Mouse (Mus musculus) adrenal gland, adult 10 weeks (tissue): ENCODE results near the gene Ubxn10. TPM values are rescaled to one million over a fixed set of nuclear protein-coding genes. Genes with fewer than 3 reads are reported as not detected.

Experiments used
- polyA plus RNA-seq: library from polyadenylated mRNA; stranded (reverse); fragments of 350-450 nt; fragmentation: Illumina TruSeq; extraction: RNeasy Lipid Tissue Mini Kit (QIAGEN cat#74804); gene quantifications from one replicate; pipeline ENCODE4 v1.2.3, GENCODE M21; 2014; ENCODE audit warnings: low read depth, low replicate concordance

Ubxn10 gene
- polyA plus RNA-seq = 0.47 TPM

GRCm38 (mm10) chr4:138737031-138737430, at the start of gene Ubxn10:
Gene Ubxn10, minus strand, starts transcription at chr4:138737167.

DNA sequence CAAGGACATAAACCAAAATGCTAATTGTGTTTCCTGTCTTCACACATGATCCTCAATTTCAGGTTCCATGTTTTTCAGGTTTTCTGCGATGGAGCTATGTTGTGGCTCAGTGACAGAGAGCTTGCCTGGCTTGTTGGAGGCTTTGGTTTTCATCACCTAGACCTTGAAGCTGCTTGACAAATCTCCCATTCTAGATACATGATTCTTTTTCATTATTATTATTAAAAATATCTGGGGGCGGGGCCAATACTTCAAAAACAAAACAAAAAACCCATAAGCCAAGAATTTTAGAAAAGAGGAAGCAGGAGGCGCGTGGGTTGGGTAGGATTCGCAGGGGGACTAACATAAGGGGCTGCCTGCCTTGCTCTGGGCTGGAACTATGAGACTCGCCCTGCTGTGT, 38.5 kb upstream of the Ubxn10 start, which contains the start of gene Pla2g2d:
Pla2g2d (plus strand) TSS at position 301 of the 400 bp plus-strand sequence.

DNA sequence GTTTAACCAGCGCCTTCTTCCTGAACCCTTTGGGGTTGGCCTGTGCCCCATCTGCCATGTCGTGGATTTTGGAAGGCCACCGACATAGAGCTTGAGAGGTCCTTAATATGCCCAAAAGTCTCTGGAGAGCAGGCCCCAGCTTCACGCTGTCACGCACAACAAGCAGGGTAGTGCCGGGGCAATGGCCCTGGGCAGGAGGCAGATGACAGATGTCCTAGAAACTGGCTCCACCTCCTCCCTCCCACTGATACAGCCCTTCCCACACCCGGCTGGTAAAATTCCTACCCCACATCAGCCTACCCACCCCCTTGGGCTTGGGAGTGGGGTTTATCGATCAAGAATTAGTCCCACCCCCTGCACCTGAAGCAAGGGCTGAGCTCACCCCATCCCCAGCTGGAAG, 20.4 kb upstream of the Ubxn10 start, which contains the start of gene Pla2g2f:
Pla2g2f (minus strand) TSS at position 211 of the 400 bp plus-strand sequence.

GRCm38 (mm10) chr4:138724354-138725126, 12.4 kb downstream of the Ubxn10 start, which contains the start of gene Pla2g2c:
Gene Pla2g2c, plus strand, starts transcription at chr4:138724792.

Other genes starting within 250 kb of the Ubxn10 start
- gene Vwa5b1, start 101.3 kb downstream of the Ubxn10 start, polyA plus RNA-seq = not detected
- gene Pla2g2c, start 12.4 kb downstream of the Ubxn10 start, polyA plus RNA-seq = 0.35 TPM
- gene Pla2g2f, start 20.5 kb upstream of the Ubxn10 start, polyA plus RNA-seq = 8.3 TPM
- 2.7 TPM for gene Pla2g2d, start 38.6 kb upstream of the Ubxn10 start, polyA plus RNA-seq
- 15.9 TPM for gene Pla2g5, start 126.3 kb upstream of the Ubxn10 start, polyA plus RNA-seq
- not detected for gene Gm13030, start 136.8 kb upstream of the Ubxn10 start, polyA plus RNA-seq
- not detected for gene Pla2g2e, start 140.8 kb upstream of the Ubxn10 start, polyA plus RNA-seq
- gene Otud3, start 176.8 kb upstream of the Ubxn10 start, polyA plus RNA-seq = 2.0 TPM
- gene Rnf186, start 229.9 kb upstream of the Ubxn10 start, polyA plus RNA-seq = not detected
- 3.0 TPM for gene Tmco4, start 235.7 kb upstream of the Ubxn10 start, polyA plus RNA-seq